Mouse (Mus musculus) cerebellum, adult (tissue): Measurements from ENCODE around the gene Lrrc8a.

Source experiments
- ATAC-seq: cut with Nextera tagmentation; 2 replicates; pipeline ENCODE4 v1.9.2; 2017; ENCODE audit warnings: mild to moderate bottlenecking, moderate library complexity, mixed read lengths; ENCODE audit not compliant: insufficient number of reproducible peaks, low FRiP score, low TSS enrichment

The Lrrc8a gene

GRCm38 (mm10) chr2:30286192-30287026, 48.9 kb downstream of the Lrrc8a start, which contains the start of the genes Dolk and Nup188:
TSS of gene Dolk (minus strand) at chr2:30286334.
TSS of gene Nup188 (plus strand) at chr2:30286397.
- ATAC-seq, result peak; percentile 87; the same call in 1 of the 2 replicates

GRCm38 (mm10) chr2:30287027-30287373, 49.5 kb downstream of the Lrrc8a start:
- ATAC-seq, result no peak

DNA sequence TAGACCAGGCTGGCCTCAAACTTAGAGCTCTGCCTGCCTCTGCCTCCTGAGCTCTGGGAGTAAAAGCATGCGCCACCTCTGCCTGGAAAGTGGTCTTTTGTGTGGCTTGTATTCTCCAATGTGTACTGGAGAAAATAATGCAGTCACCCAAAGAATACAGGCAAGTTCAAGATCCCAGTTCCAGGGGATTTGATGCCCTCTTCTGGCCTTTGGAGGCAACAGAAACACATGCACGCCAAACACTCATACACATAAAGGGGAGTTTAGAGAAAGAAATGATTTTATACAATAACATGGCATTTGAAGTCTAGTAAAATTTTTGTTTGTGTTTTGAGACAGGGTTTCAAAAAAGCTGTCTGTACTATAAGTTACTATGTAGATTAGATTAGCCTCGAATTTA, 62.0 kb downstream of the Lrrc8a start:
- ATAC-seq, result no peak

DNA sequence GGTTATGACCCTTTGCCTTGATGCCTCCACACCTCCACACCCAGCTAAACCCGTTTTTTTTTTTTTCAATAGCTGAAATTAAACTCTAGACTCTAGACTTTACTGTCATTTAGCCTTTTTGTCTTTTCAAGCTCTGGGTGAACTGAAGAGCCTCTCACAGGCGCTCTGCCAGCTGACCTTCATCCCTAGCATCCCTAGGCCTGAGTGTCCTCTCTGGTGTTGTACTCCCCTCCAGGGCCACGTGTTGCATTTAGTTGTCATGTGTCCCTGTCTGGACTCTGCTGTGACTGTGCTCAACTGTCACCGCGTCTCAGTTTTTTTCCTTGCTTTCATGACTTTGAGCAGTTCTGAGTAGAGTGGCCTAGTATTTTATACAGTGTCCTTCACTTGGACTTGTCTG, 62.5 kb downstream of the Lrrc8a start:
- ATAC-seq, result no peak

DNA sequence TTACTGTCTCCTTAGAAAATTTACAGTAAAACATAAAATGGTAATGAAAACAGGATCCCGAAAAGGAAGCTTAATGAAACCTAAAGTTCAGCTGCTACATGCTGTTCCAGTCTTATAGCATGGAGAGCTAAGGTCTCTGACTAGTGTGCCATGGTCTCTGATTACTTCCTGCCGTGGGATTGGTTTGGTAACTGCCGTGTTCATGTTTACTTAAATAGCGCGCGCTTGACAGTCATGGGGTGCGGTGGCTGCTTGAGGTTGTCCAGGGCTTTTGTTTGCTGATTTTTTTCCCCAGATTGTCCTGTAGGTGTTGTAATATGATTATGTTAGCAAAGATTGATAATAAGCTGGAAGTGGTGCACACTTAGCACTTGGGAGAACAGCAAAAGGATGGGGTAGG, 68.6 kb downstream of the Lrrc8a start:
- ATAC-seq, result no peak

- no peak for ATAC-seq
These were observed 71.8 kb downstream of the Lrrc8a start for GRCm38 (mm10) chr2:30309351-30309750.

GRCm38 (mm10) chr2:30311481-30311880, 74.0 kb downstream of the Lrrc8a start:
- ATAC-seq, result no peak
